Mouse (Mus musculus) lung, adult 18-20 months (tissue): ENCODE results near the gene Inhba.

Source experiments
- DNase-seq, 2 experiments: peaks; one replicate each; pipeline ENCODE4 v3.0.0; 2022; ENCODE audit warnings: mixed read lengths in 2 of 2

The Inhba gene

GRCm38 (mm10) chr13:16011372-16012242 is at the start of gene Inhba:
Gene Inhba, plus strand, starts transcription at chr13:16011851.
- peak; percentile 31 to 36 for DNase-seq

GRCm38 (mm10) chr13:15976584-15976983 is 35.1 kb upstream of the Inhba start:
- DNase-seq = no peak

GRCm38 (mm10) chr13:15979551-15979950 is 32.1 kb upstream of the Inhba start:
- no peak for DNase-seq

- DNase-seq = no peak
Measured at GRCm38 (mm10) chr13:15982041-15982440, 29.6 kb upstream of the Inhba start.

GRCm38 (mm10) chr13:15985761-15986160 is 25.9 kb upstream of the Inhba start:
- no peak for DNase-seq

- DNase-seq = no peak
Measured at GRCm38 (mm10) chr13:15986172-15986571, 25.5 kb upstream of the Inhba start.

- DNase-seq = no peak
Measured at GRCm38 (mm10) chr13:15995314-15995713, 16.3 kb upstream of the Inhba start.

- peak in 1 of 2 experiments; percentile 30 for DNase-seq
Measured at GRCm38 (mm10) chr13:16005517-16005916, 6.1 kb upstream of the Inhba start.

GRCm38 (mm10) chr13:16007748-16008147 is 3.9 kb upstream of the Inhba start:
- no peak for DNase-seq

- DNase-seq = no peak
Measured at GRCm38 (mm10) chr13:16008348-16008747, 3.3 kb upstream of the Inhba start.

- no peak for DNase-seq
Measured at GRCm38 (mm10) chr13:16009766-16010465, 1.7 kb upstream of the Inhba start.

- DNase-seq = no peak
Measured at GRCm38 (mm10) chr13:16010586-16010985, 1.1 kb upstream of the Inhba start.

- peak; percentile 82 to 86 for DNase-seq
Measured at GRCm38 (mm10) chr13:16012243-16012887, 714 bp downstream of the Inhba start.

GRCm38 (mm10) chr13:16014166-16014565 is 2.5 kb downstream of the Inhba start:
- DNase-seq = no peak

GRCm38 (mm10) chr13:16016506-16016905 is 4.9 kb downstream of the Inhba start:
- no peak for DNase-seq

GRCm38 (mm10) chr13:16017338-16017737 is 5.7 kb downstream of the Inhba start:
- DNase-seq = no peak

- no peak for DNase-seq
Measured at GRCm38 (mm10) chr13:16017777-16018176, 6.1 kb downstream of the Inhba start.

- DNase-seq = no peak
Measured at GRCm38 (mm10) chr13:16018807-16019510, 7.3 kb downstream of the Inhba start.

- peak in 1 of 2 experiments; percentile 15 for DNase-seq
Measured at GRCm38 (mm10) chr13:16020659-16021058, 9.0 kb downstream of the Inhba start.

- DNase-seq = no peak
Measured at GRCm38 (mm10) chr13:16021181-16021580, 9.5 kb downstream of the Inhba start.

GRCm38 (mm10) chr13:16021849-16022248 is 10.2 kb downstream of the Inhba start:
- no peak for DNase-seq

GRCm38 (mm10) chr13:16022536-16022935 is 10.9 kb downstream of the Inhba start:
- no peak for DNase-seq
